Mouse (Mus musculus) urinary bladder, postnatal 14 days (tissue): Measurements from ENCODE around the gene Cab39.

Experiments used
- DNase-seq: peaks from one replicate; pipeline ENCODE4 v3.0.0; 2021; ENCODE audit warnings: low spot score

Cab39 gene

GRCm38 (mm10) chr1:85793208-85794105 is at the start of gene Cab39:
TSS of gene Cab39 (plus strand) at chr1:85793441.
- DNase-seq, result peak; percentile 86

GRCm38 (mm10) chr1:85744539-85744938 is 48.7 kb upstream of the Cab39 start:
- no peak for DNase-seq

GRCm38 (mm10) chr1:85746511-85746910 is 46.7 kb upstream of the Cab39 start:
- no peak for DNase-seq

DNA sequence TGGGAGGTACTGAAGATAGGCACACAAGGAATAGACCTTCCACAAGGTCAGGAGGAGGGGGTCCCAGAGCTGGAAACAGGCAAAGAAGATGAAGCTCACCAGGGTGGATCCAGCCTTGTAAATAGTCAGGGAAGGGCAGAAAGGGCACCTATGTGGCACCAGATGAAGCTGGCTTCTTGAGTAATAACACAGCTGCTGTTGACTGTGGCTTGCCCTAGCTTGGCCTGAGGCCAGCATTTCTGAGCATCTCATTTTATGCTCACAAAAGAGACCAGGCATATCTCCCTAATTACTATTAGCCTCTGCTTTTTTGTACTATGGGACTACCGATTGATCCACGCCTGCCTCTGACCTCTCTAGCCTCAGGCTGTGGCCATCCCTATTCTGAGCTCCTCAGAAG is 43.4 kb upstream of the Cab39 start:
- DNase-seq, result no peak

DNA sequence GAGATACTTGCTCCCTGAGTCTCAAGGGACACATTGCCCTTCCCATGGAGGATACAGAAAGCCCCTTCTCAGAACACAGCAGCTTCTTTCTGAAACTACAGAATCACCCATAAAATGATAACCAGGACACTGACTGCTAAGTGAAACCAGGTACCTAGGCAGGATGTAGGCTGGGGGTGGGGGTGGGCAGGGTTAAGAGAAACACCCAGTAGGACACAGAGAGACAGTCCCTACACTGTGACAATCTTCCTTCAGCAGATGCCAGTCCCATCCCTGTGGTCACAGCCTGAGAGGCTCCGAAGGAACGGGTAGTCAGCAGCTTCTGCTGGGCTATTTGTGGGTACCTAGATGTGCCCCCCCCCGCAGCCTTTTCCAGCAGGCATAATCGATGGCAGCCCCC is 42.6 kb upstream of the Cab39 start:
- no peak for DNase-seq

GRCm38 (mm10) chr1:85751494-85751893 is 41.7 kb upstream of the Cab39 start:
- no peak for DNase-seq

DNA sequence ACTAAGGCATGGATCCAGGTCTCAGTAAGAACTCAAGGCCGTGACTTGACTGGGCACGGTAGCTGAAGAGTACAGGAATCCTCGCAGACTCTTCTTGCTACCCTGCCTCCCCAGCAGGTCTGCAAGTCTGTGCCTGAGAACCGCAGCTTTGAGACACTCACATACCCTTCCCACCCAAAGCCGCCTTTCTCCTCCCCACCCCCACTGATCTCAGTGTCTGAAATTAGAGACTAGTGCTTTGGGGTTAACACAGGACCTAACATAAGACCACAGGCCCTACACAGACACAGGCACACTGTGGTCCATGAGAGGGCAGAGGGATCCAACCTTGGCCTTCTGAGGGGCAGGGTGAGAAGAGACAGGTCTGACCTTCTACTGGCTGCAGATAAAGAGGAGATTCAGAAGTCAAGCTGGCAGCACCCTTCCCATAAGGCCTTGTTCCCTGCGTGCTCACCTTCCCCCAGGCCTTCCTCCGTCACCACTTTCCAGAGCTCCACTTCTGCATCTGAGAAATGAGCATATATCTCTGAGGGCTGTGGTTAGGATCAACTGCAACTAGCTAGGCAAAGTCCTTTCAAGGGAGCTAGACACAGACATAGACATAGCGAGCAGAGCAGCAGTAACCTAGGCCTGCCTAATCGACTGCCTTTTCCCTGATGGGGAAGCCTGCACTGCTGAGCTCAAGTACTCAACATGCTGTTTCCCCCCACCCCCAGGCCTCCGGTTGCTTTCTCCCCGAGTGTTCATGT is 41.1 kb upstream of the Cab39 start:
- no peak for DNase-seq

DNA sequence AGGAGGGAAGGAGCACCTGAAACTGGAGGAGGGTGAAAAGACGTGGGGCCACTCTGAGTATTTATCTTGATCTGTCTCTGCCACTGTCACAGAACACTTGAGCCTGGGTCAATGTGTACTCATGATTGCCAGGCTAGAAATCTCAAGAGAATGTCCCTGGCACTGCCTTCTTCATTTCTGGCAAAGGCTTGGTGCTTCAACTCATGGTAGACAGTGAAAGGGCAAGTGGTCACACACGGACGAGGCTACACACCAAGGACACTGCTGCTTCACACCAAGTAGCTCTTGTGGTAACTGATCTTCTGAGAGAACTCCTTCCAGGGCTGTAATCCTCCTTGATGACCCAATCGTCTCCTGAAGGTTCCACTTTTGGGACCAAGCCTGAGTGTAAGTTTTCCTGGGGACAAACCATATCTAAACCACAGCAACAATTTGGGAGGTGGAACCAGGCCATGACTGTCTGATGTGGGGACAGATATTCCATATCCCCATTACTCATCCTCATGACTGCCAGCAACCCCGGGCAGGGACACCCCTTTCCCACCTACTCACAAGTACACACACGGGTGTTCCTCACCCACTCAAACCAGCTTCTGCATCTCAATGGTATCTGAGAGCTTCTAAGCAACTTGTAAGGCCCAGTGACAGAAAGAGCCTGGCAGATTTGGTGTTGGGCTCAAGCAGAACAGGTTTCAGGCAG is 35.6 kb upstream of the Cab39 start:
- no peak for DNase-seq

DNA sequence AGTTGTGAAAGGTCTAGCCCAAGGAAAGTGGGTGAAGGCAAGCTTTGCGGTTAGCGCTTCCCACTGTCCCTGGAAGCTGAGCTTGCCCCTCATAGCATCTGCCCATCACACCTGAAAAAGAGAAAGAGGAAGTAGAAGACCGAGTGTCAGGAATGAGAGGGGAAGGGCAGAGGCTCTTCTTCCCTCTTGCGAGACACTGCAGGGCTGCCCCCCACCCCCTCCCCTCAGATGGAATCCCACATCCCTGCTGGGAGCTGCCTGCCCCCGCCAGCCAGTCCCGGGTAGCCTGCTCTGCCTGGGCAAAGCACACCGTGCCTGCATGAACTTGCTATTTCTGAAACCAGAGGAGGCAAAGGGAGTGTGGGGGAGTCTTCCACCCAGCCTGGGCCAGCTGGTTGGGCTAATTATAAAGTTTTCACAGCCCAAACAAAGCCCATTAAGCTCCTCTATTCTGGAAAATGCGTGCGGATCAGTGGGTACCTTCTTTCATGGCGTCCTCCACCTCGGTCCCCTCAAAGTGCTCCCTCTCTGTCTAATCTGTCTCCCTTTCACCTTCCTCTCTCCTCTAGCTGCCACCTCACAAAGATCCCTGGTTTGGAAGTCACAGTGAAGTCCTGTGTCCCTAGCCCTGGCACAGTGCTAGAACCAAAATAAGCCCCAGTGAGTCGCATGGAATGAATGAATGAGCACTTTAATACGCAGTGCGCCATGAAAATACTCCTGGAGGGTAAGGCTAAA is 34.8 kb upstream of the Cab39 start:
- DNase-seq, result no peak

DNA sequence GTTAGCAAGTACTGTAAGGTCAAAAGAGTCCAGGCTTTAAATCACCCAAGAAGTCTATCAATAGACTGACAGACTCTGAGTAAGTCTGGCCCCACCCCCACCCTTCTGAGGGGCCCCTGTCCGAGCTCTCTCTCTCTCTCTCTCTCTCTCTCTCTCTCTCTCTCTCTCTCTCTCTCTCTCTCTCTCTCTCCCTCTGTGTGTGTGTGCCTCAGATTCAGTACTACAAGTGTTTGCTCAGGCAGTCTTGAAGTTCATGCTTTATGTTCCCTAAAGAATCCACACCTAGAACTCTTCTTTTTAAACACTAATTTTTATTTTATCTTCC is 34.3 kb upstream of the Cab39 start:
- no peak for DNase-seq

- no peak for DNase-seq
Measured at GRCm38 (mm10) chr1:85761665-85762064, 31.6 kb upstream of the Cab39 start.

DNA sequence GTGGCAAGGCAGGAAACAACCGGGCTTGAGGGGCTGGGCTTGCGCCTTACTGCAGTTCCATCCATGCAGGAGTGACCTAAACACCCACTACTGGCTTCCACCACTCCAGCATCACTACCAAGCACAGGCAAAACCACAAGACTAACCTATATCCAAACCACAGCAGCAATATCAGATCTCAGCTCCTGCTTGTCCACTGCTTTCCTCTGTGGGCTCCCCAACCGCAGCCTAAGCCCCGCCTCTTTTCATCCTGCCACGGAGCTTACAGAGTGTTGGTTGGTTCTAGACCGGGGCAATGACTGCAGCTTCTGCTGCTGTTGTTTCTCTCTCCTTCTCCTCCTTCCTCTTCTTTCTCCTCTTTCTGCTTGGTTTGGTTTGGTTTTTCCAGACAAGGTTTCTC is 29.9 kb upstream of the Cab39 start:
- no peak for DNase-seq

DNA sequence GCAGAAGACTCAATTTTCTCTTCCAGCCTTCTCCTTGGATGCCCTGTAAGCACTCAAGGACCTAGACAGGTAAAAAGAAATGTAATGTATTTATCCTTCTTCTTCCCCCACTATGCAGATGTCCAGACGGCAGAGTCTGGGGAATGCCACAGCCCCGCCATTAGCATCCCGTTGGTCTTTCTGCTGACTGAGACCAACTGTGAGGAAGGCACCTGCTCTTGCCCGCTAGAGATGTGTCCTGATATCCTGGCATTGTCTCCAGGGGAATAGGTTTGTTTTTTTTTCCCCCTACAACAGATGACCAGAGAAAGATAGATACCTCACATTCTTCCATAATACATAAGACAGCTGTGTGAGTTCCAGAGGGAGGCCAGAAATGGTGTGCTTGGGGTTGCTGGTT is 28.9 kb upstream of the Cab39 start:
- DNase-seq, result no peak

DNA sequence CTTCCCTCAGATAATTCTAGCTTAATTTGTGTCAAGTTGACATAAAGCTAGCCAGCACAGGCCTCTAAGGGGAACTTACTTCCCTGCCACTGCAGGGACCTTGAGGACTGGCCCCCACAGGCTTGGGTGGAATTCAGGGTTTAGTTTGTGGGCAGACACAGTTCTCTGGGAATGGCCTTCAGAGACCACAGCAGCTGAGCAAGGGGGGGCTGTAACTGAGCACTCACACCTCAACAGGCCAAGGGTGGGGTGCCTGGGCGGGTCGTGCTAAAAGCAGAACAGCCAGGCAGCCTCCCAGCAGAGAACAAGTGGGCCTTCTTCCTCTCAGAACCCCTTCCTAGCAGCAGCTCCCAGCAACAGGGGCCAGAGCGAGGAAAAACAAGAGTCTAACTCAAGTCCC is 27.1 kb upstream of the Cab39 start:
- DNase-seq, result no peak

DNA sequence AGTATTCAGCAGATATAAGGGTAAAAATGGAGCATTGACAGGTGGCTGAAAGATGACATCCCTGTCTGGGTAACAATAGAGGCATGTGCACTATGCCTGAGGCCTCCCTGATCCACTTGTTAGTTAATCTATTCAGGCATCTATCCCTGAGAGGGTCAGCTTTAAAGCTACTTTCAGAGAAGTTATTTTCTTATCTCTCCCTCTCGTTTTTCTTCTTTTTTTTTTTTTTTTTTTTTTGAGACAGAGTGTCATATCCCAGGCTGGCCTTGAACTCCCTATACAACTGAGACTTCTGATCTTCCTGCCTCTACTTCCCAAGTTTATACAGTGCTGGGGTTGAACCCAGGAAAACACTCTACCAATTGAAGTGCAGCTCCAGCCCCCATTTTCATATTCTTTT is 25.5 kb upstream of the Cab39 start:
- DNase-seq, result no peak

GRCm38 (mm10) chr1:85771976-85772375 is 21.3 kb upstream of the Cab39 start:
- no peak for DNase-seq

DNA sequence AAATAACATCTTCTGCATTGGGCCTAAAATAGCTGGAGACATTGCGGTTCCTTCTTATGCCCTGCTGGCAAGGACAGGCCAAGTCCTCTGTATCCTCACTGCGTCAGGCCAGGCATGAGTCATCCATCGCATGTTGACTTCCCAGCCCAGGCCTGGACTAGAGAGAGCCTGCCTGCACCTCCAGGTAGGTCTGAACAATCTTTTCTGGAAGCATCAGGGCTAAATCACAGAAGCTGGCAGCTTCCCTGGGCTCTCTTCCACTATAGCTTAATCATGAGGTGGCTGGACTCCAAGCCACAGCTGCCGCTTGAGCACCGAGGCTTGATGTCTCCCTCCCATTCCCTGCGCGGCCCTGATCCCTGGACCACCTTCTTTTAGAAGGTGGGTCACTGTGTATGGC is 18.1 kb upstream of the Cab39 start:
- peak; percentile 57 for DNase-seq

DNA sequence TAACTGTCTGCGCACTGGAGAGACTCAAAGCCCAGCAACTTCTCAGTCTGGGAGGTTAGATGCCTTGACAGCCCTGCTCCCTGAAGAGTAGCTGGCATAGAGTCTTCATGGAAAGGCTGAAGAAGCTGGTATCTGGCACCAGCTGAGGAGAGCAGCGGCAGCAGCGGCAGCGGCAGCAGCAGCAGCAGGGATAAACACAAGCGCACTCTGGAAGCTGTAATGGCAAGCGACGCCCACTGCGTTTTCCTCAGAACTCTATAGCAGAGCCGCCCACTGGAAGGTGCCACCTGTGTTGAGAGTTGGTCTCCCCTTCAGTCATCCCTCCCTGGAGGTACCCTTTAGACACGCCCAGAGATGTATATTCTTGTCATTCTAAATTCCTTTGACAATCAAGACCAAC is 17.1 kb upstream of the Cab39 start:
- no peak for DNase-seq

DNA sequence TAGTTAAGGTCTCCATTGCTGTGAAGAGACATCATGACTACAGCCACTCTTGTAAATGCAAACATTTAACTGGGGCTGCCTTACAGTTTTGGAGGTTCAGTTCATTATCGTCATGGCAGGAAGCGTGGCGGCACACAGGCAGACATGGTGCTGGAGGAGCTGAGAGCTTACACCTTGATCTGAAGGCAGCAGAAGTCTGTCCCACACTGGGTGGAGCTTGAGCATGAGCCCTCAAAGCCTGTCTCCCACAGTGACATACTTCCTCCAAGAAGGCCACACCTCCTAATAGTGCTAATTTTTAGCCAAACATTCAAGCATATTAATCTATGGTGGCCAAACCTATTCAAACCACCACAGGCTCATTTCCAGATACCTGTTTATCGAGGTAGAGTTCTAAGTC is 14.8 kb upstream of the Cab39 start, which contains the start of gene A630001G21Rik:
Gene A630001G21Rik, minus strand, starts transcription at position 208 of the 400 bp plus-strand sequence.
- no peak for DNase-seq

GRCm38 (mm10) chr1:85779012-85779411 is 14.2 kb upstream of the Cab39 start:
- no peak for DNase-seq

DNA sequence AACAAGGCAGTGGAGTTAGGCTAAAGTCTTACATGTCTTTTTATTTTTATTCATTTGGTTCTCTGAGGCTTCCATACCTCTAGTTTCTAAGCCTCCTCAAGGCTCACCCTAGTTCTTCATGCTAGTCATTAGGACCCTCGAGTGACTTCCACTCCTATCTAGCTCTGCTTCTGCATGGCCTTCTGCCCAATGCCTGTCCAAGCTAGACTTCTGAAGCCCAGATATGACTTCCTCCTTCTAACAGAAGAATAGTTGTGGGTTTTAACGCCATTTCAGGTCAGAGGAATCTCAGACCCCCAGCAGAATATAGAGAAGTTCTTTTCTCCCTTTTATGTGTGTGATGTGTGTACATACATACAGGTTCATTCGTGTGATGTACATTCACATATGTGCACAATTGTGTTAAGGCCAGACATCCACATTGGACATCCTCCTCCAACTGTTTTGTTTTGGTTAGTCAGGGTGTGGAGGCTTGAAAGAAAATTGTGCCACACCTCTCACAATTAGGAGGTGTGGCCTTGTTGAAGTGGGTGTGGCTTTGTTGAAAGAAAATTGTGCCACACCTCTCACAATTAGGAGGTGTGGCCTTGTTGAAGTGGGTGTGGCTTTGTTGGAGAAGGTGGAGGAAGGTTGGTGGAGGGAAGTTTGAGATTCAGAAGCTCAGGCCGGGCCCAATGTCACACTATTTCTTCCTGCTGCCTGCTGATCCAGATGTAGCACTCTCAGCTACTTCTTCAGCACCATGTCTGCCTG is 13.6 kb upstream of the Cab39 start:
- DNase-seq, result no peak
